Mouse (Mus musculus) erythroblast, embryonic 14.5 days (primary cell): ENCODE results near the gene Pum2. TPM values are rescaled to one million over a fixed set of nuclear protein-coding genes. Genes with fewer than 3 reads are reported as not detected.
"Not testable (repeated sequence)": the region's sequence is repeated elsewhere in the genome, so short reads cannot be mapped to it uniquely, and the experiment has no call there.

Source experiments
- H3K27me3 ChIP-seq: 2 replicates; pipeline ENCODE4 v1.6.1; 2012; ENCODE audit warnings: inconsistent platforms; ENCODE audit not compliant: control insufficient read depth
- H3K36me3 ChIP-seq: 2 replicates; pipeline ENCODE4 v1.6.1; 2012; ENCODE audit warnings: mild to moderate bottlenecking, inconsistent platforms; ENCODE audit not compliant: control insufficient read depth
- H3K4me1 ChIP-seq: 2 replicates; pipeline ENCODE4 v1.6.1; 2012; ENCODE audit warnings: inconsistent platforms; ENCODE audit not compliant: control insufficient read depth
- H3K4me3 ChIP-seq: replicated peaks from 2 replicates; pipeline ENCODE3; 2012; ENCODE audit warnings: moderate library complexity, mild to moderate bottlenecking, inconsistent platforms
- H3K9me3 ChIP-seq: 2 replicates; pipeline ENCODE4 v1.6.1; 2012; ENCODE audit warnings: low read length, inconsistent platforms, mixed read lengths; ENCODE audit not compliant: control insufficient read depth
- GATA1 ChIP-seq: IDR thresholded peaks from 2 replicates; pipeline ENCODE4 v1.6.1; 2012; ENCODE audit warnings: low read length, inconsistent platforms, mixed read lengths
- TAL1 ChIP-seq: IDR thresholded peaks from 3 replicates; pipeline ENCODE4 v1.6.1; 2012; ENCODE audit warnings: low read length, inconsistent platforms, mixed read lengths
- polyA plus RNA-seq: library from polyadenylated mRNA; stranded (reverse); fragments of >175 nt; gene quantifications from 2 replicates; pipeline ENCODE4 v1.2.3, GENCODE M21; 2012

The Pum2 gene
- polyA plus RNA-seq, result 0.51 and 0.59 TPM in 2 replicates

- H3K27me3 ChIP-seq, result no peaks in the 10 kb centered on the region
- H3K4me3 ChIP-seq, result peak within 1 kb of the TSS; percentile 97
- TF ChIP-seq GATA1 (no peak), TAL1 (no peak)
- H3K4me1 ChIP-seq, result peaks cover 28% of the 10 kb centered on the region
- H3K36me3 ChIP-seq, result peaks cover 15% of the 10 kb centered on the region
- no peaks in the 10 kb centered on the region for H3K9me3 ChIP-seq
Observed at GRCm38 (mm10) chr12:8673974-8674306, at the start of gene Pum2. Pum2 (plus strand) TSS chr12:8674134.

- Histone ChIP-seq H3K4me3 (no peak overlapping the region), H3K36me3 (no peaks in the 10 kb centered on the region), H3K4me1 (no peaks in the 10 kb centered on the region; the same call in 1 of the 2 replicates), H3K27me3 (no peaks in the 10 kb centered on the region), H3K9me3 (no peaks in the 10 kb centered on the region)
- TF ChIP-seq TAL1 (no peak), GATA1 (no peak)
Observed at GRCm38 (mm10) chr12:8629537-8629936, 44.4 kb upstream of the Pum2 start.

- no peaks in the 10 kb centered on the region for H3K9me3 ChIP-seq
- no peaks in the 10 kb centered on the region; the same call in 1 of the 2 replicates for H3K4me1 ChIP-seq
- no peaks in the 10 kb centered on the region for H3K36me3 ChIP-seq
- H3K27me3 ChIP-seq, result no peaks in the 10 kb centered on the region
- TF ChIP-seq TAL1, result no peak
- no peak for TF ChIP-seq GATA1
- no peak overlapping the region for H3K4me3 ChIP-seq
Observed at GRCm38 (mm10) chr12:8631691-8632090, 42.2 kb upstream of the Pum2 start.

DNA sequence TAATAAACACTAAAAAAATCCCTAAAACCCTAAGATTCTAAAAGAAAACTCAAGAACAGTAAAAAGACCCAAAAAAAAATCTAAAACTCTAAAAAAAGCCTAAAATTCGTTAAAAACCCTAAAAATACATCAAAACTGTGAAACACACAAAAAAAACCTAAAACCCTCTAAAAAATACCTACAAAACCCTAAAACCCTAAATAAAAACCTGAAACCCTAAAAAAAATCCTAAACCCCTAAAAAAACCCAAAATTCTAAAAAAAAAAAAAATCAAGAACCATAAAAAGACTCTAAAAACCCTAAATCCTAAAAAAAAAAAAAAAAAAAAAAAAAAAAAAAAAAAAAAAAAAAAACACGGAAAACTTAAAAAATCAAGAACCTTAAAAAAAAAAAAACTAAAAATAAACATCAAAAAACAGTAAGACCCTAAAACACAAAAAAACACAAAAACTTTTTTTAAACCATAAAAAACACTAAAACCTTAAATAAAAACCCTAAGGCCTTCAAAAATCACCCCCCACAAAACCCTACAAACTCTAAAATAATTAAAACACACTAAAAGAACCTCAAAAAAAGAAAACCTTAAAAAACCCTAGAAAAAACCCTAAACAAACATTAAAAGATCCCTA is 41.1 kb upstream of the Pum2 start:
- peaks cover 3% of the 10 kb centered on the region for H3K36me3 ChIP-seq
- no peak for TF ChIP-seq TAL1
- TF ChIP-seq GATA1, result no peak
- H3K27me3 ChIP-seq, result no peaks in the 10 kb centered on the region
- peaks cover 3% of the 10 kb centered on the region; the same call in 1 of the 2 replicates for H3K9me3 ChIP-seq
- no peaks in the 10 kb centered on the region; the same call in none of the 2 replicates for H3K4me1 ChIP-seq
- no peak overlapping the region for H3K4me3 ChIP-seq

- Histone ChIP-seq H3K4me3 (no peak overlapping the region), H3K36me3 (peaks cover 3% of the 10 kb centered on the region), H3K4me1 (peaks cover 7% of the 10 kb centered on the region), H3K9me3 (peaks cover 3% of the 10 kb centered on the region; the same call in 1 of the 2 replicates), H3K27me3 (no peaks in the 10 kb centered on the region)
- TF ChIP-seq TAL1 (no peak), GATA1 (no peak)
Observed at GRCm38 (mm10) chr12:8634306-8634705, 39.6 kb upstream of the Pum2 start.

DNA sequence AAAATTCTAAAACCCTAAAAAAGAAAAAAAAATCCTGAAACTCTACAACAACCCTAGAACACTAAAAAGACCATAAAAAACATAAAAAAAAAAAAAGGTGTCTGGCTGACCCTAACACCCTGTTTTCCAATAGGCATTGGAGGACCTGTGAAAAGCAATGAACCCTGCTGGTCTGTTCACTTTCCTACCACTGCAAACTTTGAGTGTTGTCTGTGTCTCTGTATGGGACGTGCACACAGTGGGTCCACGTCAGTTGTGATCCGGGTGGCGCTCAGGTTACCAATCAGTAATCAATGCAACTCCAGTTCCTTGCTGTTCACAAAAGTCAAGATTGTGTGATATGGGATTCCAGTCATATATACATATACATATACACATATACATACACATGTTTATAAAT is 38.4 kb upstream of the Pum2 start:
- peaks cover 3% of the 10 kb centered on the region for H3K36me3 ChIP-seq
- peaks cover 13% of the 10 kb centered on the region for H3K4me1 ChIP-seq
- no peak for TF ChIP-seq TAL1
- TF ChIP-seq GATA1, result no peak
- no peak overlapping the region for H3K4me3 ChIP-seq
- peaks cover 3% of the 10 kb centered on the region; the same call in 1 of the 2 replicates for H3K9me3 ChIP-seq
- no peaks in the 10 kb centered on the region for H3K27me3 ChIP-seq

GRCm38 (mm10) chr12:8636945-8637344 is 37.0 kb upstream of the Pum2 start:
- H3K9me3 ChIP-seq, result peaks cover 3% of the 10 kb centered on the region; the same call in 1 of the 2 replicates
- H3K4me1 ChIP-seq, result peaks cover 19% of the 10 kb centered on the region
- TF ChIP-seq TAL1 (no peak), GATA1 (no peak)
- H3K27me3 ChIP-seq, result no peaks in the 10 kb centered on the region
- no peak overlapping the region for H3K4me3 ChIP-seq
- H3K36me3 ChIP-seq, result peaks cover 3% of the 10 kb centered on the region

- Histone ChIP-seq H3K4me3 (peak overlapping the region; percentile 47), H3K4me1 (peaks cover 19% of the 10 kb centered on the region)
- not testable (repeated sequence) for H3K27me3 ChIP-seq, H3K9me3 ChIP-seq, H3K36me3 ChIP-seq
Observed at GRCm38 (mm10) chr12:8638411-8639087, 35.4 kb upstream of the Pum2 start.

DNA sequence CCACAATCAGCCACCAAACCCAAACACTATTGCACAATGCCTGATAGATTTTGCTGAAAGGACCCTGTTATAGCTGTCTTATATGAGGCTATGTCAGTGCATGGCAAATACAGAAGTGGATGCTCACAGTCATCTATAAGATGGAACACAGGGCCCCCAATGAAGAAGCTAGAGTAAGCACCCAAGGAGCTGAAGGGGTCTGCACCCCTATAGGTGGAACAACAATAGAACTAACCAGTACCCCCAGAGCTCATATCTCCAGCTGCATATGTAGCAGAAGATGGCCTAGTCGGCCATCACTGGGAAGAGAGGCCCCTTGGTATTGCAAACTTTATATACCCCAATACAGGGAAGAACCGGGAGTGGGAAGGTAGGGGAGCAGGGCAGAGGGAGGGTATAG is 33.7 kb upstream of the Pum2 start:
- not testable (repeated sequence) for H3K36me3 ChIP-seq, H3K9me3 ChIP-seq, H3K27me3 ChIP-seq
- H3K4me1 ChIP-seq, result peaks cover 19% of the 10 kb centered on the region
- H3K4me3 ChIP-seq, result peak overlapping the region; percentile 94
